Mouse (Mus musculus) heart, embryonic 13.5 days (tissue): ENCODE results near the gene Rnf227. TPM values are rescaled to one million over a fixed set of nuclear protein-coding genes. Genes with fewer than 3 reads are reported as not detected.
"Not testable (repeated sequence)": the region's sequence is repeated elsewhere in the genome, so short reads cannot be mapped to it uniquely, and the experiment has no call there.

Source experiments
- ATAC-seq: fragments of 200-750 bp; cut with Nextera tagmentation; 2 replicates; pipeline ENCODE4 v1.8.0; 2017; ENCODE audit warnings: moderate TSS enrichment; ENCODE audit not compliant: insufficient number of reproducible peaks, low FRiP score, low TSS enrichment; ENCODE audit errors: extremely low read depth
- H3K27ac ChIP-seq: fragments of 300-500 bp; sonication (generic); replicated peaks from 2 replicates; pipeline ENCODE4 v1.5.1; 2015; ENCODE audit warnings: moderate library complexity, mild to moderate bottlenecking, inconsistent platforms
- H3K27me3 ChIP-seq: fragments of 300-500 bp; sonication (generic); replicated peaks from 2 replicates; pipeline ENCODE4 v1.6.1; 2015; ENCODE audit warnings: mild to moderate bottlenecking, inconsistent platforms
- H3K36me3 ChIP-seq: fragments of 300-500 bp; sonication (generic); 2 replicates; pipeline ENCODE4 v1.6.1; 2015; ENCODE audit warnings: mild to moderate bottlenecking, inconsistent platforms
- H3K4me1 ChIP-seq: fragments of 300-500 bp; sonication (generic); 2 replicates; pipeline ENCODE4 v1.6.1; 2015; ENCODE audit warnings: inconsistent platforms
- H3K4me2 ChIP-seq: fragments of 300-500 bp; sonication (generic); 2 replicates; pipeline ENCODE4 v1.6.1; 2015; ENCODE audit warnings: inconsistent platforms, mild to moderate bottlenecking, moderate library complexity
- H3K4me3 ChIP-seq: fragments of 300-500 bp; sonication (generic); 2 replicates; pipeline ENCODE4 v1.5.1; 2015; ENCODE audit warnings: moderate library complexity, mild to moderate bottlenecking, inconsistent platforms
- H3K9ac ChIP-seq: fragments of 300-500 bp; sonication (generic); 2 replicates; pipeline ENCODE4 v1.6.1; 2015; ENCODE audit warnings: inconsistent platforms, mild to moderate bottlenecking, moderate library complexity
- H3K9me3 ChIP-seq: fragments of 300-500 bp; sonication (generic); 2 replicates; pipeline ENCODE4 v1.6.1; 2016; ENCODE audit warnings: inconsistent platforms
- WGBS: fragments of 180-500 bp; shearing (Covaris S2); methylation state at CpG from one replicate; pipeline ENCODE4 v1.1.7; 2015; ENCODE audit warnings: mixed read lengths; 5-methylcytosine and 5-hydroxymethylcytosine counted together
- polyA plus RNA-seq: library from polyadenylated mRNA; unstranded; fragments of >200 nt; fragmentation: Nextera tagmentation; extraction: Ambion mirVana; gene quantifications from 2 replicates; pipeline ENCODE4 v1.2.1, GENCODE M21; 2015

The Rnf227 gene
- 6.2 and 8.3 TPM in 2 replicates for polyA plus RNA-seq

GRCm38 (mm10) chr11:69340161-69341131 is at the start of gene Rnf227:
TSS of gene Rnf227 (plus strand) at chr11:69340461.
- Histone ChIP-seq H3K36me3 (peaks cover 26% of the 10 kb centered on the region), H3K27me3 (peaks cover 20% of the 10 kb centered on the region), H3K9ac (peak within 1 kb of the TSS; percentile 82), H3K4me3 (peak within 1 kb of the TSS; percentile 62), H3K9me3 (0 out of 2 replicates have a peak, but pooled peaks cover 6% of the 10 kb centered on the region), H3K4me2 (peak within 1 kb of the TSS; percentile 84), H3K4me1 (peaks cover 13% of the 10 kb centered on the region), H3K27ac (no peak within 1 kb of the TSS)
- peak; percentile 63; the same call in 1 of the 2 replicates for ATAC-seq
- 2% methylated on average over 97 of the region's 99 CpGs for WGBS

DNA sequence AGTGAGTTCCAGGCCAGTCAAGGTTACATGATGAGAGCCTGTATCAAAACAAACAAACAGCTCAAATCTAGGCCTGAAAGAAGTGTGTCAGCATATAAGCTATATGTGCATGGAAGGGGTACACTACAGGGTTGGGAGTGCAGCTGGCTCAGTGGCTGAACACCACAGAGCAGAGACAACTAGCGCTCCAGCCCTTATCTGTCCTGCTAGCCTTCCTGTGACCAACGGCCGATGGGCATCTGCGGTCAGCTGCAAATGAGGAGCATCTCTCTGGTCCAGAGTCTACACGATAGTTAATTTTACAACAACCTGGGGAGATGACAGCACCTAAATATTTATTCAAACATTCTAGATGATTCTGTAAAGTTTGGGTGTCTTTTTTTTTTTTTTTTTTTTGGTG is 49.1 kb upstream of the Rnf227 start:
- Histone ChIP-seq H3K4me1 (no peaks in the 10 kb centered on the region), H3K27me3 (no peaks in the 10 kb centered on the region; the same call in 1 of the 2 replicates), H3K4me2 (no peak overlapping the region), H3K4me3 (no peak overlapping the region), H3K9me3 (no peaks in the 10 kb centered on the region), H3K9ac (no peak overlapping the region), H3K27ac (no peak overlapping the region), H3K36me3 (no peaks in the 10 kb centered on the region)
- ATAC-seq, result no peak
- WGBS, result 73% methylated on average over 5 of the region's 5 CpGs

DNA sequence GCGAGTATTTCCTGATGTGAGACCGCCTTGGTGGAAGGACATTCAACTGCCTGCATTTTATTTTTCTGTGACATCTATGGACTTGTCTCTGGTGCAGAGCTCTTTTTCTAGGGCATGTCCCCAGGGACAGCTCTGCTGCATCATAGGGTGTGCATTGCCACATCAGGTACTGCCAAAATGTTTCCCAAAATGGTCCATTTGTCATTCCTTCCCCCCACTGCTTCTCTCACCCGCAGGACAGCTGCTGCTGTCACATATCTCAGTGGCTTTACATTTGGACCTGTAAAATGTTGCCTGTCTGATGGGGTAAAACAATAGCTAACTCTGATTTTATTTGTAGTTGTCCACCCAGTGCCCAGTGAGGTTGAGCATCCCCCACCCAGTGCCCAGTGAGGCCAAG is 45.0 kb upstream of the Rnf227 start:
- peaks cover 28% of the 10 kb centered on the region for H3K36me3 ChIP-seq
- no peak overlapping the region for H3K27ac ChIP-seq
- H3K9me3 ChIP-seq, result no peaks in the 10 kb centered on the region
- no peaks in the 10 kb centered on the region for H3K4me1 ChIP-seq
- no peak overlapping the region for H3K9ac ChIP-seq
- H3K27me3 ChIP-seq, result no peaks in the 10 kb centered on the region
- H3K4me3 ChIP-seq, result no peak overlapping the region
- 81% methylated on average over 3 of the region's 3 CpGs for WGBS
- no peak for ATAC-seq
- no peak overlapping the region for H3K4me2 ChIP-seq

DNA sequence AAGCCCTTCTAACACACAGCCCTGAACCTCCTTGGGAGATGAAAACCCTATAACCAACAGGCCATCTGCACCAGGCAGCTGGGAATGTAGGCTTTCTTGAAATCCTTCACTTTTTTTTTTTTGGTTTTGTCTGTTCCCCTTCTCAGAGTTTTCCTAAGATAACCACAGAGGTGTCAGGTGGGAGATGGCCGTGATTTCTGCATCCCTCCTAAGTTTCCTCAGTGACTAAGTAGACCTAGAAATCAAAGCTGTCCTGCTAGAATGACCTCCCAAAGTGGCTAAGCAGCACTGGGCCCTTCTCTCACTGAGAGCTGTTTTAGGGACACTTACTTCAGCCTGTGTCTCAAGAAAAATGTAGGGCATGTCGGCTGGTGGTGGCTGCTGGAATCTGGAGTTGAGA is 42.5 kb upstream of the Rnf227 start:
- WGBS, result 60% methylated on average over 2 of the region's 2 CpGs
- H3K4me1 ChIP-seq, result no peaks in the 10 kb centered on the region
- no peak overlapping the region for H3K27ac ChIP-seq
- no peak for ATAC-seq
- no peaks in the 10 kb centered on the region for H3K9me3 ChIP-seq
- no peak overlapping the region for H3K9ac ChIP-seq
- no peaks in the 10 kb centered on the region for H3K27me3 ChIP-seq
- no peak overlapping the region for H3K4me3 ChIP-seq
- H3K4me2 ChIP-seq, result no peak overlapping the region
- peaks cover 49% of the 10 kb centered on the region for H3K36me3 ChIP-seq

GRCm38 (mm10) chr11:69298231-69298630 is 42.0 kb upstream of the Rnf227 start:
- ATAC-seq, result no peak
- no peak overlapping the region for H3K9ac ChIP-seq
- H3K9me3 ChIP-seq, result no peaks in the 10 kb centered on the region
- no peak overlapping the region for H3K27ac ChIP-seq
- WGBS, result 66% methylated on average over 7 of the region's 7 CpGs
- peaks cover 53% of the 10 kb centered on the region for H3K36me3 ChIP-seq
- H3K4me3 ChIP-seq, result no peak overlapping the region
- H3K4me2 ChIP-seq, result no peak overlapping the region
- H3K4me1 ChIP-seq, result no peaks in the 10 kb centered on the region
- no peaks in the 10 kb centered on the region for H3K27me3 ChIP-seq

- no peak for ATAC-seq
- WGBS, result 81% methylated on average over 7 of the region's 7 CpGs
- H3K36me3 ChIP-seq, result peaks cover 93% of the 10 kb centered on the region
Observed at GRCm38 (mm10) chr11:69302817-69303216, 37.4 kb upstream of the Rnf227 start.

GRCm38 (mm10) chr11:69305291-69305690 is 35.0 kb upstream of the Rnf227 start:
- no peaks in the 10 kb centered on the region for H3K4me1 ChIP-seq
- no peak for ATAC-seq
- H3K4me3 ChIP-seq, result no peak overlapping the region
- H3K36me3 ChIP-seq, result peaks cover 96% of the 10 kb centered on the region
- H3K9ac ChIP-seq, result no peak overlapping the region
- no peak overlapping the region for H3K4me2 ChIP-seq
- no peaks in the 10 kb centered on the region for H3K9me3 ChIP-seq
- no peaks in the 10 kb centered on the region for H3K27me3 ChIP-seq
- no peak overlapping the region for H3K27ac ChIP-seq
- WGBS, result 88% methylated on average over 9 of the region's 9 CpGs

More at GRCm38 (mm10) chr11:69302817-69303216, 37.4 kb upstream of the Rnf227 start:
- no peak overlapping the region for H3K4me3 ChIP-seq
- no peak overlapping the region for H3K4me2 ChIP-seq
- H3K4me1 ChIP-seq, result no peaks in the 10 kb centered on the region
- H3K9ac ChIP-seq, result no peak overlapping the region
- H3K27ac ChIP-seq, result no peak overlapping the region
- H3K9me3 ChIP-seq, result no peaks in the 10 kb centered on the region
- no peaks in the 10 kb centered on the region for H3K27me3 ChIP-seq

- 91% methylated on average over 2 of the region's 2 CpGs for WGBS
- no peak for ATAC-seq
Observed at GRCm38 (mm10) chr11:69306039-69306438, 34.2 kb upstream of the Rnf227 start.

GRCm38 (mm10) chr11:69311266-69311665 is 29.0 kb upstream of the Rnf227 start:
- ATAC-seq, result no peak

More at GRCm38 (mm10) chr11:69306039-69306438, 34.2 kb upstream of the Rnf227 start:
- Histone ChIP-seq H3K27me3 (no peaks in the 10 kb centered on the region), H3K4me2 (no peak overlapping the region), H3K27ac (no peak overlapping the region), H3K4me3 (no peak overlapping the region), H3K9me3 (no peaks in the 10 kb centered on the region), H3K9ac (no peak overlapping the region), H3K36me3 (peaks cover 97% of the 10 kb centered on the region), H3K4me1 (no peaks in the 10 kb centered on the region)

GRCm38 (mm10) chr11:69316361-69316760 is 23.9 kb upstream of the Rnf227 start:
- WGBS, result 98% methylated on average over 6 of the region's 6 CpGs
- no peak overlapping the region for H3K4me2 ChIP-seq
- ATAC-seq, result no peak
- H3K4me1 ChIP-seq, result no peaks in the 10 kb centered on the region
- H3K9ac ChIP-seq, result no peak overlapping the region
- no peaks in the 10 kb centered on the region for H3K9me3 ChIP-seq
- H3K36me3 ChIP-seq, result peaks cover 89% of the 10 kb centered on the region
- H3K27ac ChIP-seq, result no peak overlapping the region
- no peak overlapping the region for H3K4me3 ChIP-seq
- H3K27me3 ChIP-seq, result no peaks in the 10 kb centered on the region

More at GRCm38 (mm10) chr11:69311266-69311665, 29.0 kb upstream of the Rnf227 start:
- H3K9me3 ChIP-seq, result no peaks in the 10 kb centered on the region
- no peaks in the 10 kb centered on the region for H3K4me1 ChIP-seq
- peaks cover 91% of the 10 kb centered on the region for H3K36me3 ChIP-seq
- no peak overlapping the region for H3K4me3 ChIP-seq
- 0 out of 2 replicates have a peak overlapping the region, but pooled peaks have one; percentile 10 for H3K9ac ChIP-seq
- H3K27ac ChIP-seq, result no peak overlapping the region
- WGBS, result 59% methylated on average over 7 of the region's 7 CpGs
- H3K27me3 ChIP-seq, result no peaks in the 10 kb centered on the region
- H3K4me2 ChIP-seq, result no peak overlapping the region

- not testable (repeated sequence) for H3K27ac ChIP-seq, H3K9ac ChIP-seq, H3K9me3 ChIP-seq, H3K27me3 ChIP-seq, H3K4me2 ChIP-seq, ATAC-seq, H3K4me3 ChIP-seq
- 82% methylated on average over 3 of the region's 3 CpGs for WGBS
- Histone ChIP-seq H3K4me1 (peaks cover 15% of the 10 kb centered on the region), H3K36me3 (peaks cover 75% of the 10 kb centered on the region)
Observed at GRCm38 (mm10) chr11:69318000-69318399, 22.3 kb upstream of the Rnf227 start.
